Mouse (Mus musculus) retina, postnatal 7 days (tissue): ENCODE measurements at regions not wholly inside any gene's neighbourhood (a gene's known extent, or its start where the extent isn't known, plus 50 kb on each side); places are given as distances from the start of the nearest gene placed in this dataset.

Experiments used
- DNase-seq: peaks from one replicate; pipeline ENCODE4 v3.0.0-alpha.2; 2012; ENCODE audit warnings: low read depth, low spot score

DNA sequence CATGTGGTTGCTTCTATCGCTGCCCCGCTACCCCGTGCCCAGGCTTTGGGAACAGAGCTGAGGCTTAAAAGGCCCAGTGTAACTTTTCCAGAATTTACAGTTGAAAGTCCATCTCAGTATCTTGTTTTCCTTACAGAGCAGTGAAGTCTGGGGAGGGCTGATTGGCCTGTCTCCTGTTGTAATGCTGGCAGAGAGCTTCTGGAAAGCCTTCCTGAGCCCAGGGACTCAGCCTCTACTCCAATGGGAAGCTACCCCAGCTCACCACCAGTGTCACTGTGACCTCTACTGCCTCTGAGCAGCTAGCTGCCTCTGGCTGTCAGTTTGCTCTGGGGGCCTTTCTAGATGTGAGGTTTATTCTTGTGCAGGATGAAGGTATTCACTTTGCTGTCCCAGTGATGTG lies 87.5 kb downstream of the Kcnrg start:
- no peak for DNase-seq

DNA sequence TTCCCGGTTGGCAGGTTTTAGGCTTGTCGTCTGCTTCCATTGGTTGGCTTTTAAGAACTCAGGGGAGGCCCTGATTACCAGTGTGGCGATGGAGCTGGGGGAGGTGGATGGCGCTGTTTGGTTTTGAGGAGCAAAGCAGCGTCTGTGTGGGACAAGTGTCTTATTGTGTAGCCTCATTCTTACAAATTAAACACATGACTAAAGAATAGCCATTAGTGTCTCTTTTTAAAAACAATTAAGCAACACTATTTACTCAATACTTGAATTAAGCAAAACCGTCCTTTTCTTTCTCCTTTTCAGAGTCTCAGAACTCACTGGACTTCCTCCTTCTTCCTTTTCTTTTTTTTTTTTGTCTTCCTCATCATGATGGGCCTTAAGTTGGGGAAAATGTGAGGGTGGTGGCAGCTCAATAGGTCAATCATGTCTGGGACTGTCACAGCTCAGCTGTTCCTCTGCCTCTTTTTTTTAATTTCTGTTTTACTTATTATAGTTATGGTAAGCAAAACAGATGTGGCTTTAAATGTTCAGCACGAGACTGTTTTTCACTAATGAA lies 89.1 kb downstream of the Kcnrg start:
- no peak for DNase-seq

GRCm38 (mm10) chr14:61696886-61697554 lies 89.8 kb downstream of the Kcnrg start:
- DNase-seq = no peak

DNA sequence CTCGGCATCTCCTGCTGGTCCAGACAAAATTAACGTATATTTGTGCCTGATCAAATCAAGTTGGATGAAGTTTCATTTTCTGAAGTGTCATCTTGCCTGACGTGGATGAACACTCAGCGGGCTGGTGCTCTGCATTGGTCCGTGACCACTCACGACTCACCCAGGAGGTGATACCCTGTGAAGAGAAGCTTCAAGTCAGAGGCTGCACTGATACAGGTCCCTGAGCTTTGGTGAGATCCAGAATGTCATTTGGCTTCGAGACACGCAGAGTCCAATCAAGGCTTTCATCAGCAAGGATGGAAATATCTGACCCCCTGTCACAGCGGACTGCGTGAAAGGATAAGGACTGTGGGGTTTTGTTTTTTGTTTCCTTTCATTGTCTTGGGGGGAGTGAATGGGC lies 90.4 kb downstream of the Kcnrg start:
- DNase-seq = no peak

- DNase-seq = no peak
Observed at GRCm38 (mm10) chr14:61698358-61699055, 91.2 kb downstream of the Kcnrg start.

DNA sequence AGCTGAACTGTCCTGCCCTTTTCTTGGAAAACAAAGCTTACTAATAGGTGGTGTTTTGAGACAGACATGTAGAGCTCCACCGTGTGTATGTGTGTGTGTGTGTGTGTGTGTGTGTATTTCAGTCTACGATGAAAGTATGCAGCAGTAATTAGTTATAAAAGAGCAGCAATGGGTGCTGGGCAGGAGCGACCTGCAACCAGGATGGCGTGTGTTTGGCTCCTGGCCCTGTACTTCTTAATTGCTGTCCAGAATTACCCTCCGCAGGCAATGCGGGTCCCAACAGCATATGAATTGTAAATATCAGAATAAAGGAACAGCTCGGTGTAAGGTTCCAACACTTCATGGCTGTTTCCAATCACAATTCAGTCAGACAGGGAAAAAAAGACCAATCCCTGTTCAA lies 92.4 kb downstream of the Kcnrg start:
- no peak for DNase-seq

- DNase-seq = no peak
Observed at GRCm38 (mm10) chr14:61701131-61701530, 93.9 kb downstream of the Kcnrg start.

DNA sequence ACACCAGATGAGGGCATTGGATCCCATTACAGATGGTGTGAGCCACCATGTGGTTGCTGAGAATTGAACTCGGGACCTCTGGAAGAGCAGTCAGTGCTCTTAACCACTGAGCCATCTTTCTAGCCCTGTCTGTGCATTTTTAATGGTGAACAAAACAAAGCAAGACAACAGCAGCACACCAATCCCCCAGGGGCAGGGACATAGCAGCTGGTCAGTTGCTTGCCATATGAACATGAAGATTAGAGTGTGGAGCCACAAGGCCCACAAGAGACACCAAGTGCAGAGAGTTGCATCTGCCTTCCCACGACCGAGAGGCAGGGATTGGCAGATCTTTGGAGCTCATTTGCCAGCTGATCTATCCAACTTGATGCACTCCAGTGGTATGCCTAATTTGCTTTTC lies 96.7 kb downstream of the Kcnrg start:
- DNase-seq = no peak

DNA sequence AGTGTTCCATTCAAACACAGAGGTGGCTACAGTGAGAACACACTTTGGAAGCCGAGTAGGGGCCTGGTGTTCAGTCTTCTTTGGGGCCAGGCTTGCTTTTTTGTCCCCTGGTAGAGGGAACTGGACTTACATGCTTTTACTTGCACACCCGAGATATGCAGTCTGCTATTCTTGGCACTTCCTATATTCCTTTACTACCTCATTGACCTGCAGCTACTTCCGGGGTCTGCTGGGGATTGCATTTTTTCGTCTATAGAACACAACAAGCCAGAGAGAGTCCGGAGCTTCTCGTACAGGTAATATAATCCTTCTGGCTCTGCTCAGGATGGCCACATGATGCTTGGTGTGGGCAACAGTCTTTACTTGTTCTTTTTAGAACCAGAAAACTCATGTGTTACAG lies 99.7 kb downstream of the Kcnrg start:
- no peak for DNase-seq

- no peak for DNase-seq
Observed at GRCm38 (mm10) chr14:61708331-61708730, 101.1 kb downstream of the Kcnrg start.

GRCm38 (mm10) chr14:61715746-61716145 lies 108.5 kb downstream of the Kcnrg start:
- DNase-seq = no peak

- DNase-seq = no peak
Observed at GRCm38 (mm10) chr14:61718392-61719124, 111.3 kb downstream of the Kcnrg start.

DNA sequence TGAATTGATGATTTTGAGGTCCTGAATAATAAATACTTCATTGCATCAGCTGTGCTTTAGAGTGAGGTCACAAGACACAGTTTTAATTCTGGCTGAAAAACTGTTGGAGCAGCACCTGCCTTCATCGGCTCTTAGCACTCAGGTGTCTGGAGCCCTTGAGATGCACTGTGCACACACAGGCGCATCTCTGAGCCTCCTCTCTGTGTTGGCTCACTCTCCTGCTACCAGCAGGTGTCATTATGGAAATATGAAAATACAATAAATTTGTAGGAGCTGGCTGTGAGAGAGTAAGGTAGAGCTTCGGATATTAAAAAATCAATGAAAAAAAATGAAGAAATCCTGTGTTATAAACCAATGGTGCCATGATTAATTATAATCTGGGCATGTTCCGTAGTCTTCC lies 114.0 kb downstream of the Kcnrg start:
- no peak for DNase-seq

DNA sequence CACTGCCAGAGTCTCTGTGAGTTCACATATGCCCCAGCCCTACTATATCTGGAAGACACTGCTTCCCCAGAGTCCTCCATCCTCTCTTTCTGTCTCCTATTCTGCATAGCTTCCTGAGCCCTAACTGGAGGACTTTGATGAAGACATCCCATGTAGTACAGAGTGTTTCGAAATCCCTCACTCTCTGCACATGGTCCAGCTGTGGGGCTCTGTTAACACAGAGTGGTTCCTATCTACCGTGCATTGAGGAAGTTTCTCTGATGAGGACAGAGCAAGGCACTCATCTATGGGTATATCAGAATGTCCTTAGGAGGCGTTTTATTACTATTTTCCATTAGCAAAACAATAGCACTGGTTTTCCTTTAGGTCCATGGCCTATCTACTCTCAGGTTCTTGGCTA lies 117.7 kb downstream of the Kcnrg start:
- DNase-seq = no peak

- DNase-seq = no peak
Observed at GRCm38 (mm10) chr14:61728562-61728961, 121.3 kb downstream of the Kcnrg start.

DNA sequence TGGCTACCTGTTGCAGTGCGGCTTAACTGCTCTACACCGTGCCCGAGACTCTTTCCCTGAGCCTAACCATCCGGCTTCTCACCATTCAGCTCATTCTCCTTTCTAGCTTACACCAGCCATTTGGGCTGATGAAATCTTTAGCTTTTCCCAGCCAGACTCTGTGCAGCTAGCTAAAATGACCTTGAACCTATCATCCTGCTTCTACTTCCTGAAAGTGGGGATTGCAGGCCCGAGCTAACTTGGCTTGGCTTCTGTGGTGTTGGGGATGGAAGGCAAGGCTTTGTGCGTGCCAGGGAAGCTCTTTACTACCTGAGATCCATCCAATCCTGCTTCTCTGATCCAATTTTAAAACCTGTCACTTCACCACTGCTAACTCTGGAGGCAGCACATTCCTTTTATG lies 128.3 kb downstream of the Kcnrg start:
- no peak for DNase-seq

DNA sequence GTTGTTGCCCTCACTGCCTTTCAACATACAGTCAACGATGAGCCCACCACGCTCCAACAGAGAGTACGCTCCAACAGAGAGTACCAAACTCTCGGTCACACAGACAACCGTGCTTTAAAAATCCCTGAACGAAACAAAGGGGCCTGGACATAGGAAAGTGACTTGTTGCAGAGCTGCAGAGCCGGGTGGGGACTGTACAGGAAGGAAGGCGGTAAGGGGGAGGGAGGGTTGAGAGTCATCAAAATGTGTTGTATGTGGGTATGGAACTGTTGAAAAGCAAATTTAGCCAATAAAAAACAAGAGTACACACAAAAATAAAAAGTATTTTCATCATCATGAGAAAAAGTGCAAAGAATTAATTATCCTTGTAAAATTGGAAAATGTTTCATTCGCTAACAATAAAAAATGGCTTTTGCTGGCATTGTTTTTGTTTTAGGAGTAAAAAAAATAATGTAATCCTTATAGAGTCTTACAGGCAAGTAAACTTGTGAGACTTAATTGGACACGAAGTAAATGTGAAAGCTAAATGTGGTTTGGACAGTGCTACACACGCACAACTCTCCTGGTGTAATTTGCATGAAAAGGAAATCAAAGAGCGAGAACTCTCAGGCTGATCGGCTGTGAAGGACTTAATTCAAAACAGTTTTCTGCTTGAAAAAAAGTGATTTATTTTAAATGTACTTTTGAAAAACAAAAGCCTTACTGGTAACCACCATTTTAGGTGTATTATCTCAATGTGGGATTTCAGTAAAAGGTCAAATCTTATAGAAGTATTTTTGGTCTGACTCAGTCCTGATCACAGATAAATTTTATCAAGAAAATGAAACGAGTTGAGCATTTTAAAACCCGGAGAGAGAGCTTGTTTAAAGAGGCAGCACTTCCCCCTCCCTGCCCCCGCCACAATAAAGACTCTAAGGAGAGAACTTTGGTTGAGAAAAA lies 129.4 kb downstream of the Kcnrg start:
- DNase-seq = no peak

DNA sequence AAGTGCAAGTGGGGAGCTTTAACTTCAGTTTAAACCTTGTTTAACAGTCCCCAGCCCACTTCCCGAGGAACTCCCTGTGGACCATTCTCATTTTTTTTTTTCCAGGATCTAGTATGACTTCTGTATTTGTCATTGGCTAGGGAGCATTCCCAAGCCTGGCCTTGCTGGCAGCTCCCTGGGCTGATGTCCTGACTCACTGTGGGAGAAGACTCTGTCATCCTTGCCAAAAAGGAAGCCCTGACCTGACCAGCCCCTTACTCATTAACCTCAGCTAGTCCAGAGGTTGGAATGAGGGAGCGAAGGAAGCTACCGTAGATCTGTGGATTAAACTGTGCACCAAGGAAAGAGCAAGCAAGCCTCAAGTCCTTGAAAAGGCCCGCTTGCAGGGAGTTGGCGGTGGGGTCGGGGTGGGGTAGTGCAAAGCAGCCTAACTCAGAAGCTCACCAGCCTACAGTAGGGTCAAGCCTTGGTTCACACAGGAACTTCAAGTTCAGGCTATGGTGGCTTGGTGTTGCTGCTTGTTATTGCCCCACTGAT lies 130.3 kb downstream of the Kcnrg start:
- DNase-seq = no peak

DNA sequence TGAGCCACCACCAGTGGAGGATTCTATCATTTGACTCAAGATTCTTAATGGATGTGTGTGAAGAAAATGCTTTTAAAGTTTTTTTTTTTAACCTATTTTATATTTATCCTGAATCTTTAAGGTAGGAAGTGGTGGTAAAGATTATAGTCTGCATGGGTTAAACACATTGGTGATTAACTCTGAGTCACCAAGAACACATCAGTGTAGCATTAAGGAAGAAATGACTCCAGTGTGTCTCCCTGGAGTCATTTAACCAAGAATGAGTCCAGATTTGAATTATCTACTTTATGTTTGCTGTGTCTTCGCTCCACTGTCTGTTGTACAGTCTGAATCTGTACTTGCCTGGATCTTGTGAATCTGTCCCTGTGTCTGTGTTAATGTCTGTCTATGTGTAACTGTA lies 132.2 kb downstream of the Kcnrg start:
- DNase-seq = no peak

DNA sequence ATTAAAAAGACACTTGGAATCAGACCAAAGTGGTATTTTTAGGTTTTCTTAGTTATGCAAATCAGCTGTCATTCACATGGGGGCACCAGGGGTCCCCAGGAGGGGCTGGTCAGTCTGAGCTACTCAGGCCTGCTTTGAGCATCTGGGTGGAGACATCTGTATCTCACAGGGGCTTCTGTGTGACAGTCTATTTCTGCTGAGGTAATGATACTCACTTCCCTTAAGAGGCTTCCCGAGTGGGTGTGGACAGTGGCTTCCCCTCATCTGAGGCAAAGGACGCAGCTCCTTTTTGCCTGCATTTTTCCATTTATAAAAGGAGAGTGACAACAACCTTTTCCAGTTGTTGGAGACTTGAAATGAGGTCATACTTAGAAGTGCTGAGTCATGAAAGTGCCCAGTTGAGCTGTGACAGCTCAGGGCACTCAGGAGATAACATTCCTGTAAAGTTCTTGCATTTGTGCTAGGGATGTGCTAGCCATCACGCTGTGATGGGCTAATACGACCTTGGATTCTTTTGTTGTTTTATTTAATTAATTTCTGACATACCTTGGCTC lies 136.7 kb downstream of the Kcnrg start:
- DNase-seq = no peak

GRCm38 (mm10) chr14:61753421-61753820 lies 146.2 kb downstream of the Kcnrg start:
- no peak for DNase-seq
